ENCODE assay signal across 23 mouse cellular contexts in genomic region chr14:15087061-15087460, GRCm38 (mm10).
A peak's percentile ranks its signal among the peaks of the same experiment; 100 is the strongest.
DNase-seq lines count a peak whose midpoint lies in the region; ATAC-seq and TF ChIP-seq lines count a peak whose summit lies in the region.
"Had no signal": no experiment of that assay in that cellular context is flagged by ENCODE, and none has a peak within 500 bp of the region (broad histone marks: within the 10 kb centered on the region; RNA-seq: fewer than 3 reads in every experiment).

No protein-coding gene starts in this region.

- no peaks in the 10 kb centered on the region for H3K36me3 ChIP-seq in kidney, adult 2 months (ENCODE audit: control insufficient read depth, insufficient read depth, low read length)
- no peaks in the 10 kb centered on the region for H3K36me3 ChIP-seq in kidney, embryonic 15.5 days
- H3K36me3 ChIP-seq in limb, embryonic 13.5 days: no peaks in the 10 kb centered on the region
- no peaks in the 10 kb centered on the region for H3K36me3 ChIP-seq in forebrain, embryonic 10.5 days (replicated peaks)
- H3K36me3 ChIP-seq: forebrain, embryonic 12.5 days; heart, embryonic 15.5 days; liver, embryonic 12.5 days; midbrain, embryonic 12.5 days; neural tube, embryonic 15.5 days had no signal

- no peak overlapping the region for H3K4me2 ChIP-seq in kidney, embryonic 15.5 days
- no peak overlapping the region for H3K4me2 ChIP-seq in limb, embryonic 13.5 days (replicated peaks)
- H3K4me2 ChIP-seq: forebrain, embryonic 12.5 days; heart, embryonic 15.5 days; liver, embryonic 12.5 days; midbrain, embryonic 12.5 days; neural tube, embryonic 15.5 days had no signal

- H3K4me1 ChIP-seq in kidney, adult 2 months (ENCODE audit: control insufficient read depth, insufficient read depth, low read length): no peaks in the 10 kb centered on the region
- no peaks in the 10 kb centered on the region for H3K4me1 ChIP-seq in kidney, embryonic 15.5 days
- no peaks in the 10 kb centered on the region for H3K4me1 ChIP-seq in limb, embryonic 13.5 days
- H3K4me1 ChIP-seq in forebrain, embryonic 10.5 days: no peaks in the 10 kb centered on the region
- H3K4me1 ChIP-seq: forebrain, embryonic 12.5 days; heart, embryonic 15.5 days; liver, embryonic 12.5 days; midbrain, embryonic 12.5 days; neural tube, embryonic 15.5 days had no signal

- TF ChIP-seq CTCF in kidney, adult 2 months (conservative IDR thresholded peaks at IDR 0.05; ENCODE audit: insufficient read depth, insufficient read length, low read depth, low read length): no peak

- H3K27me3 ChIP-seq in kidney, adult 2 months (replicated peaks; ENCODE audit: control insufficient read depth, insufficient read depth, low read length): no peaks in the 10 kb centered on the region
- no peaks in the 10 kb centered on the region for H3K27me3 ChIP-seq in kidney, embryonic 15.5 days
- H3K27me3 ChIP-seq in limb, embryonic 13.5 days: no peaks in the 10 kb centered on the region
- H3K27me3 ChIP-seq in forebrain, embryonic 10.5 days (ENCODE audit: poor library complexity, severe bottlenecking): no peaks in the 10 kb centered on the region
- H3K27me3 ChIP-seq: forebrain, embryonic 12.5 days; heart, embryonic 15.5 days; liver, embryonic 12.5 days; midbrain, embryonic 12.5 days; neural tube, embryonic 15.5 days had no signal

- intact Hi-C loops in left cerebral cortex, postnatal 25 days (cut with DNase I): no loop called here

- TF ChIP-seq POLR2A in kidney, adult 2 months (IDR thresholded peaks at IDR 0.05; ENCODE audit: low read depth, low read length): no peak

- no peak for ATAC-seq in kidney, embryonic 15.5 days (replicated peaks; ENCODE audit: low FRiP score)
- peak; percentile 28; the same call in 1 of the 2 replicates for ATAC-seq in limb, embryonic 13.5 days (ENCODE audit: low FRiP score, low read depth)
- ATAC-seq: liver, embryonic 12.5 days had no signal

- H3K4me3 ChIP-seq in kidney, adult 2 months (ENCODE audit: insufficient read depth, low read depth, low read length): no peak overlapping the region
- no peak overlapping the region for H3K4me3 ChIP-seq in kidney, embryonic 15.5 days (replicated peaks)
- H3K4me3 ChIP-seq in limb, embryonic 13.5 days: no peak overlapping the region
- H3K4me3 ChIP-seq in forebrain, embryonic 10.5 days: no peak overlapping the region
- H3K4me3 ChIP-seq: forebrain, embryonic 12.5 days; gastrocnemius, adult 2 months; heart, embryonic 15.5 days; liver, embryonic 12.5 days; midbrain, embryonic 12.5 days; neural tube, embryonic 15.5 days had no signal

- WGBS in kidney, adult 2 months: 59% methylated on average over 5 of the region's 5 CpGs
- WGBS in kidney, embryonic 15.5 days: 53% methylated on average over 5 of the region's 5 CpGs
- WGBS in limb, embryonic 13.5 days: 19% methylated on average over 5 of the region's 5 CpGs
- WGBS in forebrain, embryonic 10.5 days: 51% methylated on average over 5 of the region's 5 CpGs

- H3K9ac ChIP-seq in kidney, embryonic 15.5 days: no peak overlapping the region
- H3K9ac ChIP-seq in limb, embryonic 13.5 days: no peak overlapping the region
- H3K9ac ChIP-seq: forebrain, embryonic 12.5 days; heart, embryonic 15.5 days; liver, embryonic 12.5 days; midbrain, embryonic 12.5 days; neural tube, embryonic 15.5 days had no signal

- no peaks in the 10 kb centered on the region for H3K9me3 ChIP-seq in kidney, embryonic 15.5 days (replicated peaks)
- H3K9me3 ChIP-seq in limb, embryonic 13.5 days: 0 out of 2 replicates have a peak, but pooled peaks cover 6% of the 10 kb centered on the region
- H3K9me3 ChIP-seq in forebrain, embryonic 10.5 days: no peaks in the 10 kb centered on the region
- H3K9me3 ChIP-seq: heart, embryonic 15.5 days; liver, embryonic 12.5 days; midbrain, embryonic 12.5 days; neural tube, embryonic 15.5 days had no signal

- no peak overlapping the region for H3K27ac ChIP-seq in kidney, adult 2 months (ENCODE audit: insufficient read depth, low read depth, low read length)
- H3K27ac ChIP-seq in kidney, embryonic 15.5 days: no peak overlapping the region
- no peak overlapping the region for H3K27ac ChIP-seq in limb, embryonic 13.5 days
- H3K27ac ChIP-seq in forebrain, embryonic 10.5 days: no peak overlapping the region
- H3K27ac ChIP-seq: forebrain, embryonic 12.5 days; gastrocnemius, adult 2 months; heart, embryonic 15.5 days; kidney, postnatal 0 days; liver, embryonic 12.5 days; midbrain, embryonic 12.5 days; neural tube, embryonic 15.5 days had no signal

- peak; percentile 33 for DNase-seq in kidney, adult 2 months
- DNase-seq in embryo, embryonic 11.5 days (ENCODE audit: low read depth, low spot score): peak; percentile 16
- DNase-seq in hindlimb bud, embryonic 11.5 days (ENCODE audit: extremely low spot score, low read depth, low spot score): peak; percentile 24
- DNase-seq in heart, adult 9 months (ENCODE audit: low spot score in 2 of 2): no peak
- DNase-seq in left cerebral cortex, postnatal 25 days (ENCODE audit: low spot score in 2 of 2): no peak
- DNase-seq in forebrain, embryonic 10.5 days (ENCODE audit: extremely low spot score, low spot score): no peak
- DNase-seq: adrenal gland, postnatal 36 days; cerebellum, adult 9-11 months; gastrocnemius, adult 2 months; heart, postnatal 4 days; layer of hippocampus, adult 9-11 months; left cerebral cortex, postnatal 4 days; lung, adult 18-20 months; lung, postnatal 10 days; thymus, adult 2 months had no signal

Comparison
In these comparisons a context has a peak if more than half of its experiments do, and no peak if none do; other contexts are left out.
1. DNase-seq: peak in kidney, adult 2 months (single experiment), embryo, embryonic 11.5 days (single experiment) and hindlimb bud, embryonic 11.5 days (single experiment); none in heart, adult 9 months (0 of 2), left cerebral cortex, postnatal 25 days (0 of 2) and forebrain, embryonic 10.5 days (single experiment).